Mouse (Mus musculus): ENCODE measurements around the gene Clcn6.

DNA sequence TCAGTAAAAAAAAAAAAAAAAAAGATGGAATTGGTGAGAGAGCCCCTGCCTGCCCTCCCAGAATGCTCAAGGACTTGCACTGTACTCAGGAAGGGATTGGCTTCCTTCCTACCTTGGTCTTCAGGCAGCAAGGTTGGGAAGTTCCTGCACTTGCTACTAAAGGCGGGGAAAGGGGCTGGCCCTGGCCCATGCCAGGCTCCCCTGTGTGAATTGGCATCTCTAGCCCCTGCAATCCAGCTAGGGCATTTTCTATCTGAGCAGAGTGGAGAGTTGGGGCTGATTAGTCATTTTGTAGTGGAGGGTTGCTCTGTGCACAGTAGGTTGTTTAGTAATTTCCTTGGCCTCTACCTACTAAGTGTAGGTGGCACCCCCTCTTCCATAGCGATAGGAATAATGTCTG, 69.8 kb downstream of the Clcn6 start:
- TF ChIP-seq CTCF (IDR thresholded peaks at IDR 0.05; ENCODE audit: extremely low read depth, insufficient read length, insufficient replicate concordance, low read depth, low read length) (no peak), POLR2A (IDR thresholded peaks at IDR 0.05; ENCODE audit: low read depth, low read length) (no peak)

Measured in small intestine, adult 2 months (tissue).